Mouse (Mus musculus) cerebellum, adult 2 months (tissue): ENCODE measurements around the gene Rad51b. TPM values are rescaled to one million over a fixed set of nuclear protein-coding genes. Genes with fewer than 3 reads are reported as not detected.
"Not testable (repeated sequence)": the region's sequence is repeated elsewhere in the genome, so short reads cannot be mapped to it uniquely, and the experiment has no call there.

Experiments
- DNase-seq, 2 experiments: peaks; one replicate each; pipeline ENCODE4 v3.0.0; 2021
- H3K27ac ChIP-seq: fragments of 200-500 bp; 2 replicates; pipeline ENCODE4 v1.5.1; 2012; ENCODE audit warnings: low read length, control low read depth, inconsistent platforms; ENCODE audit not compliant: insufficient read depth
- H3K27me3 ChIP-seq: fragments of 200-500 bp; 2 replicates; pipeline ENCODE4 v1.6.1; 2012; ENCODE audit warnings: inconsistent platforms, mild to moderate bottlenecking, low read length, moderate library complexity; ENCODE audit not compliant: control insufficient read depth, insufficient read depth
- H3K4me1 ChIP-seq: fragments of 200-500 bp; 2 replicates; pipeline ENCODE4 v1.6.1; 2011; ENCODE audit warnings: low read length; ENCODE audit not compliant: control insufficient read depth, insufficient read depth
- H3K4me3 ChIP-seq: fragments of 200-500 bp; replicated peaks from 2 replicates; pipeline ENCODE3; 2011; ENCODE audit warnings: mild to moderate bottlenecking, low read depth, low read length, control low read depth; ENCODE audit not compliant: insufficient read depth
- CTCF ChIP-seq: fragments of 200-500 bp; IDR thresholded peaks from 2 replicates; pipeline ENCODE4 v1.5.1; 2011; ENCODE audit warnings: low read depth, mild to moderate bottlenecking, control low read depth, low read length, moderate library complexity, borderline replicate concordance; ENCODE audit not compliant: insufficient read depth
- POLR2A ChIP-seq: fragments of 200-500 bp; IDR thresholded peaks from 2 replicates; pipeline ENCODE4 v1.6.1; 2011; ENCODE audit warnings: low read length, control low read depth, borderline replicate concordance; ENCODE audit not compliant: insufficient read depth
- WGBS: fragments of 180-500 bp; shearing (Covaris S2); methylation state at CpG from one replicate; pipeline ENCODE4 v1.1.7; 2018; 5-methylcytosine and 5-hydroxymethylcytosine counted together
- polyA plus RNA-seq: library from polyadenylated mRNA; depleted of rRNA; stranded (reverse); fragments of >200 nt; gene quantifications from 2 replicates; pipeline ENCODE4 v1.2.3, GENCODE M21; 2012

Gene Rad51b
- polyA plus RNA-seq, 1 experiment: 0.23 TPM

DNA sequence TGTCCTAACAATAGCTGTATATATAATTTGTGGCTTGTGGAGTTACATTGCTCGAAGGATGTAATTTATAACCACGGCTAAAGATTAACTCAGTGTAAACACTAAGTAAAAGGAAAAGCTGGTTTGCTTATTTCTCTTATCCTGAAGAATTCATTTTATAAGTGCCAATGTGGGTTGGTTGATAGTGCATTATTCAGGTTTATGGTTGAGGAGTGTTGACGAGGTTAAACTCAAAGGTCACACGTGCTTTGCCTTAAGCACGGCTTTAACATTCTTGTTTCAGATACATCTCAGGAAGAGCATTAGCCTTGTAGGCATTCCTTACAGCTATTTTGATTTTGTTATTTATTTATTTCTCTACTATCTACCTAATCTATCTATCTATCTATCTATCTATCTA is 20.3 kb downstream of the Rad51b start:
- H3K27ac ChIP-seq: no peak overlapping the region
- no peak overlapping the region for H3K4me3 ChIP-seq
- no peaks in the 10 kb centered on the region for H3K27me3 ChIP-seq
- 95% methylated on average over 5 of the region's 5 CpGs for WGBS
- no peak for TF ChIP-seq POLR2A
- no peak for TF ChIP-seq CTCF
- DNase-seq: no peak
- H3K4me1 ChIP-seq: no peaks in the 10 kb centered on the region

DNA sequence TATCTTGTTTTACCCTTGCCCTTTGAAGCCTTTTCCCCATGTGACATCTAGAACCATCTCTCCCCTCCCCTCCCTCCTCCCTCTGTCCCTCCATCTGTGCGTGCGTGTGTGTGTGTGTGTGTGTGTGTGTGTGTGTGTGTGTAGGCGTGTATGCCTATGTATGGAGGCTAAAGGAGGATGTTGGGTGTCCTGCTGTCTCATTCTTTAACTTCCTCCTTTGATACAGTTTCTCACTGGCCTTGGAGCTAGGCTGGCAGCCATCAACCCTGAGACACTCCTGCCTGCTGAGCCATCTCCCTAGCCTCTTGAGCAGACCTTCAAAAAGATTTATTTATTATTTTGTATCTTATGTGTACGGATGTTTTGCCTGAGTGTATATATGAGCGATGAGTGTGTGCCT is 23.8 kb downstream of the Rad51b start:
- Histone ChIP-seq H3K27ac (no peak overlapping the region), H3K4me1 (no peaks in the 10 kb centered on the region), H3K4me3 (no peak overlapping the region), H3K27me3 (no peaks in the 10 kb centered on the region)
- 70% methylated on average over 5 of the region's 5 CpGs for WGBS
- TF ChIP-seq CTCF (no peak), POLR2A (no peak)
- no peak for DNase-seq

DNA sequence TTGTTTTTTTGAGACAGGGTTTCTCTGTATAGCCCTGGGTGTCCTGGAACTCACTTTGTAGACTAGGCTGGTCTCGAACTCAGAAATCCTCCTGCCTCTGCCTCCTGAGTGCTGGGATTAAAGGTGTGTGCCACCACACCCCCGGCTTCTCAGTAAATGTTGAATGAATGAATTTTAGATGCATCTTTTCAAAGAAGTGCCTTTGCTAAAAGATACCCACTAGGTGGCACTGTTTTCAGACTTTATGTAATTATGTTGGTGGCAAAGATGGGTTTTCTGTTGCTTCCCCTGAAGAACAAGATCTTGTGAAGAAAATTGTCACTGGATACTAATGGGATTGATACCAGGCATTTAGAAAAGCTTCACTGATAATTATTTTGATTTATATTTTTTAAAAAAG is 25.5 kb downstream of the Rad51b start:
- not testable (repeated sequence) for H3K27me3 ChIP-seq, H3K4me1 ChIP-seq, H3K27ac ChIP-seq, H3K4me3 ChIP-seq
- WGBS: 52% methylated on average over 2 of the region's 2 CpGs
- TF ChIP-seq CTCF: peak; percentile 28; the same call in 1 of the 2 replicates
- peak in 1 of 2 experiments; percentile 7 for DNase-seq

DNA sequence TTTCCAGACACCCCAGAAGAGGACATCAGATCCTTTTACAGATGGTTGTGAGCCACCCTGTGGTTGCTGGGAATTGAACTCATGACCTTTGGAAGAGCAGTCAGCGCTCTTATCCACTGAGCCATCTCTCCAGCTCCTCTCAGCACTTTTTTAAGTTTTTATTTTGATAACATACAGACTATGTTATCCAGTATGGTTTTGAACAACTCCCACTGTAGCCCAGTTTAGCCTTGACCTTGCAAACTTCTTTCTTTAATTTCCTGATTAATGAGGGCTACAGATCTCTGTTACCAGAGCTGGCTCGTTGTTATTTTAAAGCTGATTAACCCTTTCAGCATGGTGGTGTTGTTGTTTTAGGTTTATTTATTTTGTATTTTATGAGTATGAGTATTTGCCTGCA is 29.2 kb downstream of the Rad51b start:
- no peak overlapping the region for H3K27ac ChIP-seq
- no peak for DNase-seq
- 62% methylated on average over 2 of the region's 2 CpGs for WGBS
- no peaks in the 10 kb centered on the region for H3K27me3 ChIP-seq
- H3K4me1 ChIP-seq: no peaks in the 10 kb centered on the region
- TF ChIP-seq POLR2A: no peak
- no peak overlapping the region for H3K4me3 ChIP-seq

DNA sequence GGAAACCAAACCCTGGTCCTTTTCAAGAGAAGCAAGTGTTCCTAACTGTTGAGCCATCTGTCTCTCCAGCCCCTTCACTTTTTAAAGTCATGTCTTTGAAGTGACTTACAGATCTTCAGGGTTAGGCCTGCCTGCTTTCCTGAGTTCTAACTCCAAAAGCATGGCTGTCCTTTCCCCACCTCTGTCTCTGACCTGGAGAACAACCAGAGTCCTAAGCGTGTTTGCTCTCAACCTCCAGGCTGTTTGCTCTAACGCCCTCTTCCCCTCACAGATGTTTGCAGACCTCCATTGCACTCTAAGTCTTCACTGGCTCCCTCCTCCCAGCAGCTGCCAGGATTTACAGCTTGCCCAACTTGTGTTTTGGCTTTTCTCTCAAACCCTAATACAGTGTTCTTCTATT is 29.7 kb downstream of the Rad51b start:
- TF ChIP-seq POLR2A (no peak), CTCF (no peak)
- Histone ChIP-seq H3K27ac (no peak overlapping the region), H3K4me1 (no peaks in the 10 kb centered on the region), H3K27me3 (no peaks in the 10 kb centered on the region), H3K4me3 (no peak overlapping the region)
- DNase-seq: no peak
- 76% methylated on average over 2 of the region's 2 CpGs for WGBS

DNA sequence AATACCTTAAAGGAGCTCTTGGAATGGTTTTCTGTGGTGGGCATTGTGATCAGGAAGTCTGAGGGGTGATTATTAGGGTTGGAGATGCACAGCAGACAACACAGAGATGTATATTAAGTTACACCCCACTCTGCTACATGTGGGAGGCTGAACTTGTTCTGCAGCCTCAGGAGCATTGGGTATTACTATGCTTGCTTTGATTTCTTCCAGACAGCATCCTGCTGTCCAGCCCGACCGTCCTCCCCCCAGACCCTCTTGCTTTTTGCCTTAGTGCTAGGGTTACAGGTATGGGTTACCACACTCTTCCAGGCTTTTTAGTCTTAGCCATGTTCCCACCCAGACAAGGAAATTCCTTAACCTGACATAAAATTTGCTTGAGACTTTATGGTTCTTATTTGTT is 30.8 kb downstream of the Rad51b start:
- TF ChIP-seq POLR2A (no peak), CTCF (no peak)
- Histone ChIP-seq H3K27me3 (no peaks in the 10 kb centered on the region), H3K4me1 (no peaks in the 10 kb centered on the region), H3K4me3 (no peak overlapping the region), H3K27ac (no peak overlapping the region)
- DNase-seq: no peak
- WGBS: 95% methylated on average over 2 of the region's 2 CpGs

DNA sequence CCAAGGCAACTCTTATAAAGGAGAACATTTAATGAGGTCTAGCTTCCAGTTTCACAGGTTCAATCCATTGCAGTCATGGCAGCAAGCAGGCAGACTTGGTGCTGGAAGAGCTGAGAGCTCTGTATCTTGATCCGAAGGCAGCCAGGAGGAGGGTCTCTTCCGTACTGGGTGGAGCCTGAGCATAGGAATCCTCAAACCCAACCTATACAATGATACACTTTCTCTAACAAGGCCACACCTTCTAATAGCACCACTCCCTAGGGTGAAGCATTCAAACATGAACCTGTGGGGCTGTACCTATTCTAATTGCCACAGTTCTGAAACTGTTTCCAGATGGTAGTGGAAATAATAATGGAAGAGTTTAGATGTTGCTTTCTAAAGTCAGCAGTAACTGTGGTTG is 33.5 kb downstream of the Rad51b start:
- H3K4me3 ChIP-seq: no peak overlapping the region
- TF ChIP-seq CTCF (no peak), POLR2A (no peak)
- H3K4me1 ChIP-seq: no peaks in the 10 kb centered on the region
- WGBS: 87% methylated on average over 2 of the region's 2 CpGs
- H3K27ac ChIP-seq: no peak overlapping the region
- no peaks in the 10 kb centered on the region for H3K27me3 ChIP-seq
- no peak for DNase-seq

DNA sequence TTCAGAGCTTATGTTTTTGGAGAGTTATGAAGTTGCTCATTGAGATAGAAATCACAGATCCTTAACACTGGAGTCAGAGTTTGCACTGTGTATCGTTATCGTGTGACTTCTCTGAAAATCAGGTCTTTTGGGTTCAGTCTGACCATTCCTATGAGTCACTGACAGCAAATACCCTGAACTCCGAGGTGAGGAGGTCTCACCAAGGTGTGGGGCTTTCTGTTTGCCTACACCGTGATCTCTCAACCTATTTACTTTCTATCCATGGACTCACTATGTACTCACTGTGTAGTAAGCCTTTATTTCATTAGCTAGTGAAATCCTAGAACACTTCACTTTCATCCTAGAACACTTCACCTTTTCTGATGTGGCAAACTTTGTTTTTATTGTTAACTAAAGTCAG is 34.6 kb downstream of the Rad51b start:
- Histone ChIP-seq H3K4me3 (no peak overlapping the region), H3K27me3 (no peaks in the 10 kb centered on the region), H3K4me1 (no peaks in the 10 kb centered on the region), H3K27ac (no peak overlapping the region)
- WGBS: 89% methylated on average over 4 of the region's 4 CpGs
- DNase-seq: no peak
- TF ChIP-seq CTCF (no peak), POLR2A (no peak)

DNA sequence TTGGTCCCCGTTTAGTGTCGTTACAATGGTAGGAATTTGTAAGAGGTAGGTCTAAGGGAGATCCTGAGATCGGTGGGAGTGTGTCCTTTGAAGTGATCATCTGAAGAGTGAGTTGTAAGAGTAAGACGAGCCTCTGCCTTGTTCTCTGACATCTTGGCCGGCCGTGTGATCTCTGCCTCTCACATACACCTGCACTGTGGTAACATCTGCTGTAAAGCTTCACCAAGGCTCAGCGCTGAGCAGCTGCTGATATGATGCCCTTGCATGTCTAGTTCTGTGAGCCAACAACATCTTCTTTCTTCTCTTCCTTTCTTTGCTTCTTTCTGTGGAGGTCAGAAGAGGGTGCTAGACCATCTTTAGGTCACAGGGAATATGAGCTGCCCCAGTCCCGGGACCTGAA is 41.7 kb downstream of the Rad51b start:
- H3K4me1 ChIP-seq: no peaks in the 10 kb centered on the region
- TF ChIP-seq POLR2A: no peak
- TF ChIP-seq CTCF: no peak
- H3K27me3 ChIP-seq: no peaks in the 10 kb centered on the region
- 82% methylated on average over 8 of the region's 8 CpGs for WGBS
- H3K4me3 ChIP-seq: no peak overlapping the region
- H3K27ac ChIP-seq: no peak overlapping the region
- no peak for DNase-seq
